Mouse (Mus musculus): ENCODE data around the gene Aldh1l1.
"Not testable (repeated sequence)": the region's sequence is repeated elsewhere in the genome, so short reads cannot be mapped to it uniquely, and the experiment has no call there.

Gene Aldh1l1

DNA sequence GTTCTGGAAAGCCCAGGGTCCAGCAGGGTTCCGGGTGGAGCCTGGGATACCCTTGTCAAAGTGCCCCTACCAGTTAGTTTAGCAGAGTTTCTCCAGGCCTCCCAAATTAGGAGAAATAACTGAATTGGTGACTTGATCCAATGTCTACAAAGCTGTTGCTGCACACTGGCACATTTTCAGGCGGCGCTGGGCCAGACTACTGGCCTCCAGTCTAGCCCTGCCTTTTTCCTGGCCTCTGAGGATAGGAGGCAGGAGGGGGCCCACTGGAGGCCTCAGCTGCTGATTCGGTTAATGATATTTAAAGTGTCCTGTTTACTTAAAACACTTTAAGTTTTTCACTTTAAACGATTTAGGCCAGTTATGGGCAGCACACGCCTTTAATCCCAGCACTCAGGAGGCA, 138.0 kb downstream of the Aldh1l1 start:
- DNase-seq = peak; percentile 36 to 56

DNA sequence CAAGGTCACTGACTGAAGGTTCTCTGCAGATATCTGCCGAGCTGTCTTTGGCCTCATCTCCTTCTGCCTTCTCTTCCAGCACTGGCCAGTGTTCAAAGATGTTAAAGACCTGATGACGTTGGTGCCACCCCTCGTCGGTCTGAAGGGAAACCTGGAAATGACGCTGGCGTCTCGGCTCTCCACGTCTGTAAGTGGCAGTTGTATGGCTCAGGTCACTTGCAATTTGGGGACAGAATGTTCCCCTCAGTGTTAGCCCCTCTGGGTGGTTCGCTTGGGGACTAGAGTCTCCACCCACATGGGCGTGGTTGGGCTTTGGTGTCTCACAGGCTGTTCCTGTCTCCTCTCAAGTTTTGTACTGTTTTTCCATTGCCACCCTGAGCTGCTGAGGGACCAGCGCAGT, 138.5 kb downstream of the Aldh1l1 start:
- no peak for DNase-seq

DNA sequence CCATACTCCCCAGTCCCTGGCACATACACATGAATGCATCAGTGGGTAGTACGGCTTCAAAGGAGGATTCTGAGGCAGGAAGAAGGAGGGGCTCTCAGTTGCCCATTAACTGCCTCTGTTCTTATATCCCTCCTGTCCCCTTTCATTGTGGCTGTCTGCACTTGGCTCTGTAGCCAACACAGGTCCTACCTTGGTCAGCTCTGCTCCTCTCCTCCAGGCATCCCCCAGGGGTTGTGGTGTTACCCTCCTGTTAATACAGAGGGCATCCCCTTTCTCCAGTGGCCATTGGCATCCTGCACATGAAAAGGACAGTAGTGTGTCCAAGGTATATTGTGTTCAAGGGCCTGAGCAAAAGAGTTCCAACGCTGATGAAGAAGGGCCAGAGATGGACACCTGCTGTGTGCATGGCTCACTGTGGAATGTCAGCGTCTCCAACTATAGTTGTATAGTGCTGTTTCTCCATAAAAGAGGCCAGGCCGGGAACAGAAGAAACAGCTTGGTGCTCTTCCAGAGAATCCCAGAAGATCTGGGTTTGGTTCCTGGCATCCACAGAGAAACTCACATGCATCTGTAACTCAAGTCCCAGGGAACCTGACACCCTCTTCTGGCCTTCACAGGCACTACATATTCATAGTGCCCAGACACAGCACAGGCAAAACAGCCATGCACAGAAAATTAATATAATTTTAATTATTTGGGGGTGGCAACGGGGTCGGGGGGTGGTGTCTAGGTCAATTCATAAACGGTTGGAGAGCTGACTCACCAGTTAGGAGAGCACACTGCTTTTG, 139.2 kb downstream of the Aldh1l1 start:
- DNase-seq = no peak

DNA sequence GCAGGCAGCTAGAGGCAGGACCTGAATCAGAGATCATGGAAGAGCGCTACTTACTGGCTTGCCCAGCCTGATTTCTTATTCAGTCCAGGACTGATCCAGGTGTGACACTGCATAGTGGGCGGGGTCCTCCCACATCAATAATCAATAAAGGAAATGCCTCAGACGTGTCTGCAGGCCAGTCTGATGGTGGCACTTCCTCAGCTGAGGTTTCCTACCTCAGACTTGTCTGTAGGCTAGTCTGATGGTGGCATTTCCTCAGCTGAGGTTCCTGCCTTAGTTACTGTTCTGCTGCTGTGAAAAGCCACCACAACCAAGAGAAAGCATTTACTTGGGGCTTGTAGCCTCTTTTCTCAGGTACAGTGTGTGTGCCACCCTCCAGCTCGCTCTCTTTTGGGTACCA, 141.3 kb downstream of the Aldh1l1 start:
- no peak for DNase-seq

DNA sequence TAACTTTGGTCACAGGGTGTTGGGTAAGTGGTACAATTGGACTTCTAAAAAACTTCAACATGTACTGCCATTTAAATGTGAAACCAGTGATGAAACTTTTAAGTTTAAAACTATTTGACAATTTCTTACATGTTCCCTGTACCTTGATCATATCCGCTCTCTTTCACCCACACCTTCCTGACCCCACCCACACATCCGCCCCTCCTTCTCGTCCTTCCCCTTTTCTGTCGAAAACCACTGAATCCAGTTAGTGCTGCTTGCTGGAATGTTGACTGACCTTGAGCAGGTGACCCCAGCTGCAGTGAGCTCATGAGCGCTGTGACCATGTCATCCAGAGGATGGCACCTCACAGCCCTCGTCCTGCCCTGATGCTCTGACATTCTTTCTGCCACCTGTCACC, 143.3 kb downstream of the Aldh1l1 start:
- DNase-seq = no peak

- no peak for DNase-seq
Observed at GRCm38 (mm10) chr6:90630427-90630826, 144.2 kb downstream of the Aldh1l1 start.

GRCm38 (mm10) chr6:90632526-90632925, 146.3 kb downstream of the Aldh1l1 start:
- not testable (repeated sequence) for DNase-seq

DNA sequence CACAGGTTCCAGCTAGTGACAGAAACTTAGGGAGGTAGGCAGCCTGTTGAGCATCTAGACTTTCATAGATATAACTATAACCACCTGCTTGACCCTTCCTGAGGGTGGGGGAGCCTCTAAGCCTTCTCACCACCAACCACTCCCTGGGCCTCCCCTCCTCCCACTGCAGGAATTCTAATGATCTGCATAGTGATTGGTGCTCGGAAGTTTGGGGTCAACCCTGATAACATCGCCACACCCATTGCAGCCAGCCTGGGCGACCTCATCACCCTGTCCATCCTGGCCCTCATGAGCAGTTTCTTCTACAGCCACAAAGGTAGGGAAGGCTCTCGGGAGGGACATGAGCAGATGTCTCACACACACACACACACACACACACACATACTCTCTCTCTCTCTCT, 148.9 kb downstream of the Aldh1l1 start:
- DNase-seq = no peak

DNA sequence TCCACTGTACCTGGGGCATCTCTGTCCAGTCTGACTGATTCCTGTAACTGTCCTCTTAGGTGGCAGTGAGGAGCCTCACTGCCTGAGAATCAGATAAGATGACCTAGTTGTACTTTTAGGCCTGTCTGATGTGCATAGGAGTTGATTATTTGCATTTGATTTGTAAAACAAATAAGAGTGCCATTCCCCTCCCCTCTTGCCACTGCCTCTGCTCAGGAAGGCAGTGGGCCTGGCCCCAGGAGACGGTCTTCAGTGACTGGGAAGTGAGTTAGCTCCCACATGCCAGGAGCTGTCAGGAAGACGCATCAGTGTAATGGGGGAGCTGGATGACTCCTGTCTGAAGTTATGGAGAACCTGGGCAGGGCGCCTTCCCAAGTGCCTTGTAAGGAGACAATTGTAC, 149.4 kb downstream of the Aldh1l1 start:
- no peak for DNase-seq

GRCm38 (mm10) chr6:90643057-90643456, 156.8 kb downstream of the Aldh1l1 start:
- DNase-seq = no peak

DNA sequence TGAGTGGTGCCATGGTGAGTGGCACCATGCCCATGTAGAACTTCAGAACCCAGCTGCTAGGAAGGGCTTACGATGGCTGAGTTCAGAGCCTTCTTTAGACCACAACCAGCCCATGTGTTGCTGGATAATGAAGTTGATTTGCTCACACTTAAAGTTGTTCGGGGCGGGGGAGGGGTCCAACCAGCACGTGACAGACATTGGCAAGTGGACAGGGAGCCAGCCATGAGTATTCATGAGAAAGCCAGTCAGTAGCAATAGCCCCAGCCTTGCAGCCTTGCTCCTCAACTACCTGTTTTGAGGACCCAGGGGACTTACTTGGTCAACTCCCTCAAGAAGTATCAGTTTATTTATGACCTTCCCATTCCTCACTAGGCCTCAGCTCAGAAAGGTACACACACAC, 158.7 kb downstream of the Aldh1l1 start:
- DNase-seq = no peak

DNA sequence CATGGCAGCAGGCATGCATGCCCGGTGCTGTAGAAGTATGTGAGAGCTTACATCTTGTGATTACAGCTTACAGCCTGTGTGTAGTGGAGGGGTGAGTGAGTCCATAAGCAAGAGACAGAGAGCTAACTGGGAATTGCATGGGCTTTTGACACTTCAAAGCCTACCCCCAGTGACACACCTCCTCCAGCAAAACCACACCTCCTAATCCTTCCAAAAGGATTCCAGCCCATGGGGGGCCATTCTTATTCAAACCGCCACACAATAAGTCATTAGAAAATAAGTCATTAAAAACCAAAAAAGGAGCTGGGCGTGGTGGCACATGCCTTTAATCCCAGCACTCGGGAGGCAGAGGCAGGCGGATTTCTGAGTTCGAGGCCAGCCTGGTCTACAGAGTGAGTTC, 162.2 kb downstream of the Aldh1l1 start:
- no peak for DNase-seq

GRCm38 (mm10) chr6:90649279-90649678, 163.1 kb downstream of the Aldh1l1 start:
- no peak for DNase-seq
